Mouse (Mus musculus) liver, postnatal 0 days (tissue): ENCODE data around the gene Slc6a9.

Experiments
- CTCF ChIP-seq: sonication (generic); IDR thresholded peaks from 2 replicates; pipeline ENCODE4 v1.5.1; 2016; ENCODE audit warnings: antibody characterized with exemption, low read depth
- EP300 ChIP-seq: IDR thresholded peaks from 2 replicates; pipeline ENCODE4 v1.6.1; 2016; ENCODE audit warnings: antibody characterized with exemption, low read depth, mild to moderate bottlenecking

DNA sequence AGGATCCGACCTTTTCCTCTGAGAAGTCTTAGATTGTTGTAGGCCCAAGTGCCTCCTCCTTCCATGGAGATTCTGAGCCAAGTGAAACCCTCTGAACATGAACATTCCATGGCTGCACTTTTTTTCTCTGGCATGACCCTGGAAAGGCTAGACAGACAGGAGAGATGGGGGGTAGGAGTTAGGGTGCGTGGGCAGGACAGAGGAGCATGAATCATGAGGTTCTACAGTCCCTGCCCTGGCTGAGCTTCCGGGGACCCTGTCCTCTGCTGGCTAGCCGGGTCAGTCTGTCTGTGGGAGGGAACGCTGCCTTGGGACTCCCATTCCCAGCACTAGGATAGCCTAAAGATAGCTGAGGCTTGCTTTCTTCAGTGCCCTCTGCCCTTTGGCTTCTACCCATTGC, 10.2 kb downstream of the Slc6a9 start:
- TF ChIP-seq CTCF (no peak), EP300 (no peak)
